Mouse (Mus musculus): Measurements from ENCODE around the gene Hnrnpll. TPM values are rescaled to one million over a fixed set of nuclear protein-coding genes. Genes with fewer than 3 reads are reported as not detected.
A peak's percentile ranks its signal among the peaks of the same experiment; 100 is the strongest.

Gene Hnrnpll
- polyA plus RNA-seq, 1 experiment from 2014 or later: 58.4 TPM

DNA sequence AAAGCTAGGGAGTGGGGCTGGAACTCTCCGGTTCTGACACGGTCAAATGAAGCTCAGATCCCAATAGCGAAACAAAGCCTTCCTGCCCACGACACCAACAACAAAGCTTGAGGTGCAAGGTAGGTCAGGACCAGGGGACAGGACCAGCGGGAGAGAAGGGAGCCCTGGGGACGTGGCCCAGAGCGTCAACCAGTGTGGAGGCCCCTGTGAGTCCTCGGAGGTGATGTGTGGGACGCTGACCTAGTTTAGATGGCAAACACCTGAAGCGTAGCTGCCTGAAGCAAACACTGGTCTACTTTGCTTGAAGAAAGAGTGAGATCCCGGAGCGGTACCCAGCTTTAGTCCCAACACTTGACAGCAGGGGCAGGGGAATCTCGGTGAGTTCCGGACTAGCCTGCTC is 62.5 kb downstream of the Hnrnpll start:
- H3K9me3 ChIP-seq (ENCODE audit: control insufficient read depth, low read length): no peaks in the 10 kb centered on the region
- no peaks in the 10 kb centered on the region for H3K4me1 ChIP-seq (replicated peaks; ENCODE audit: control insufficient read depth, insufficient read depth, low read length)
- no peak overlapping the region for H3K4me2 ChIP-seq (ENCODE audit: low read length)
- no peaks in the 10 kb centered on the region for H3K36me3 ChIP-seq (ENCODE audit: control insufficient read depth, insufficient read depth, low read length)
- no peaks in the 10 kb centered on the region for H3K27me3 ChIP-seq (replicated peaks; ENCODE audit: control insufficient read depth, insufficient read depth, low read length)
- no peak overlapping the region for H3K9ac ChIP-seq (ENCODE audit: low read length)
- ATAC-seq (replicated peaks; ENCODE audit: low FRiP score, low TSS enrichment, low read depth) (no peak), DNase-seq (ENCODE audit: low spot score) (no peak)
- no peak overlapping the region for H3K4me3 ChIP-seq (ENCODE audit: low read depth, low read length)
- H3K27ac ChIP-seq (ENCODE audit: low read depth): no peak overlapping the region
- 95% methylated on average over 14 of the region's 14 CpGs for WGBS

DNA sequence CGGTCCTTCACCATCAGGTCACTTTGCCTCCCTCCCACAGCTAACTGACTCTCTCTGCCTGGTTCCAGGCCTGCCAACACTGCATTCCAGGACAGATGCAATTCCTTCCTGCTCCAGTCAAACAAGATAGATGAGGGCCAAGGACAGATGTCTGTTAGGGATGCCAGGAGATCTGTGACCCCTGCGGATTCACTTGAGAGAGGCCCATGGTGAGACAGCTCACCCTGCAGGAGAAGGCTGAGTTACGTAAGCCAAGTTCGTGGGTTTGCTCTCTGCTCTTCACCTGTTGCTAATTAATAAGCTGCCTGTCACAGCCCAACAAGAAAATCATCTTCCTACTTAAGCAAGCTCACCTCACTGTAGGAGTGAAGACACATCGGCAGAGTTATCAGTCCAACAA is 63.1 kb downstream of the Hnrnpll start:
- no peak overlapping the region for H3K9ac ChIP-seq (ENCODE audit: low read length)
- no peaks in the 10 kb centered on the region for H3K36me3 ChIP-seq (ENCODE audit: control insufficient read depth, insufficient read depth, low read length)
- H3K4me3 ChIP-seq (ENCODE audit: low read depth, low read length): no peak overlapping the region
- no peaks in the 10 kb centered on the region for H3K4me1 ChIP-seq (replicated peaks; ENCODE audit: control insufficient read depth, insufficient read depth, low read length)
- no peak overlapping the region for H3K27ac ChIP-seq (ENCODE audit: low read depth)
- no peak overlapping the region for H3K4me2 ChIP-seq (ENCODE audit: low read length)
- H3K27me3 ChIP-seq (replicated peaks; ENCODE audit: control insufficient read depth, insufficient read depth, low read length): no peaks in the 10 kb centered on the region
- H3K9me3 ChIP-seq (ENCODE audit: control insufficient read depth, low read length): no peaks in the 10 kb centered on the region
- DNase-seq (ENCODE audit: low spot score) (no peak), ATAC-seq (replicated peaks; ENCODE audit: low FRiP score, low TSS enrichment, low read depth) (no peak)
- WGBS: 72% methylated on average over 5 of the region's 5 CpGs

DNA sequence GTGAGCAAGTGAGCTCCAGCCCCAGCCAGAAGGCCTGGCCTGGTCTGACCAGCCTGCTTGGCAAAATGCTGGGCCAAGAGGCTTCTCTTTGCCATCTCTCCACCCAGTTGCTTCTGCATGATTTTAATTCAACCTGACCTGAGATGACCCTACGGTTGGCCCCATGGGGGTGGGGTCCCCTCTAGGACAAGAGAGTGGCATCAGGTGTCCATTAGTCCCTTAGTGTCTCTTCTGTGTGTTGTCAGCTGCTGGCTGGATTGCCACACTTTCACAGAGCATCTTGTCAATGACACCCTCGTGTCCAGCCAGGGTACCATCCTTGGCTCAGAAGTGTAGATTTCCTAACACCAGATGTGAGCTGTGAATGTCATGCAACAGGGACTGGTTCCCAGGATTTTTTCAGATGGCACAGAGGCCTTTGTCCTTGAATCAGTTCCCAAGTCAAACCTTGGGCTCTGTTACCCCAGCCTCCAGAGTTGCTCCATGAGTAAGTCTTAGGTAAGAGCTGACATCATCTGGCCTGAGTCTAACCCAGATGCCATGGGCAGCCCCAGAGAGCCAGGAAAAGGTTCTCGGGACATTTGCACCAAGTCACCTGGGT is 66.9 kb downstream of the Hnrnpll start:
- H3K36me3 ChIP-seq (ENCODE audit: control insufficient read depth, insufficient read depth, low read length): no peaks in the 10 kb centered on the region
- no peak overlapping the region for H3K4me3 ChIP-seq (ENCODE audit: low read depth, low read length)
- H3K4me1 ChIP-seq (replicated peaks; ENCODE audit: control insufficient read depth, insufficient read depth, low read length): no peaks in the 10 kb centered on the region
- ATAC-seq (replicated peaks; ENCODE audit: low FRiP score, low TSS enrichment, low read depth) (0 out of 2 replicates have a peak, but pooled peaks have one; percentile 27), DNase-seq (ENCODE audit: low spot score) (no peak)
- no peak overlapping the region for H3K9ac ChIP-seq (ENCODE audit: low read length)
- H3K27ac ChIP-seq (ENCODE audit: low read depth): no peak overlapping the region
- 89% methylated on average over 3 of the region's 3 CpGs for WGBS
- no peak overlapping the region for H3K4me2 ChIP-seq (ENCODE audit: low read length)
- H3K9me3 ChIP-seq (ENCODE audit: control insufficient read depth, low read length): no peaks in the 10 kb centered on the region
- no peaks in the 10 kb centered on the region for H3K27me3 ChIP-seq (replicated peaks; ENCODE audit: control insufficient read depth, insufficient read depth, low read length)

DNA sequence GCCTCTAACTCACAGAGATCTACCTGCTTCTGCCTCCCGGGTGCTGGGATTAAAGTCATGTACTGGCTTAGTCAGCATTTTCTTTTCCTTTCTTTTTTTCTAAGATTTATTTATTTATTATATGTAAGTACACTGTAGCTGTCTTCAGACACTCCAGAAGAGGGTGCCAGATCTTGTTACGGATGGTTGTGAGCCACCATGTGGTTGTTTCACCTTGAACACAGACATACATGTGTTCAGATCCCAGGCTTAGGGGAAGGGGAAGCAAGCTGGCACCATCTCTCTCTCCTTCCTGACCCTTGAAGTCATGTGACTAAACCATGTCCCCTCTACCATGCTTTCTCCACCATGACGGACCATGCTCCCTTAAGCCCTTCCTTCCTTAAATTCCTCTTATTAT is 70.0 kb downstream of the Hnrnpll start:
- no peaks in the 10 kb centered on the region for H3K9me3 ChIP-seq (ENCODE audit: control insufficient read depth, low read length)
- H3K27me3 ChIP-seq (replicated peaks; ENCODE audit: control insufficient read depth, insufficient read depth, low read length): no peaks in the 10 kb centered on the region
- 89% methylated on average over 3 of the region's 3 CpGs for WGBS
- no peak overlapping the region for H3K27ac ChIP-seq (ENCODE audit: low read depth)
- H3K4me2 ChIP-seq (ENCODE audit: low read length): no peak overlapping the region
- no peak for DNase-seq (ENCODE audit: low spot score)
- no peaks in the 10 kb centered on the region for H3K4me1 ChIP-seq (replicated peaks; ENCODE audit: control insufficient read depth, insufficient read depth, low read length)
- ATAC-seq (replicated peaks; ENCODE audit: low FRiP score, low TSS enrichment, low read depth): no peak
- H3K9ac ChIP-seq (ENCODE audit: low read length): no peak overlapping the region
- no peak overlapping the region for H3K4me3 ChIP-seq (ENCODE audit: low read depth, low read length)
- no peaks in the 10 kb centered on the region for H3K36me3 ChIP-seq (ENCODE audit: control insufficient read depth, insufficient read depth, low read length)

DNA sequence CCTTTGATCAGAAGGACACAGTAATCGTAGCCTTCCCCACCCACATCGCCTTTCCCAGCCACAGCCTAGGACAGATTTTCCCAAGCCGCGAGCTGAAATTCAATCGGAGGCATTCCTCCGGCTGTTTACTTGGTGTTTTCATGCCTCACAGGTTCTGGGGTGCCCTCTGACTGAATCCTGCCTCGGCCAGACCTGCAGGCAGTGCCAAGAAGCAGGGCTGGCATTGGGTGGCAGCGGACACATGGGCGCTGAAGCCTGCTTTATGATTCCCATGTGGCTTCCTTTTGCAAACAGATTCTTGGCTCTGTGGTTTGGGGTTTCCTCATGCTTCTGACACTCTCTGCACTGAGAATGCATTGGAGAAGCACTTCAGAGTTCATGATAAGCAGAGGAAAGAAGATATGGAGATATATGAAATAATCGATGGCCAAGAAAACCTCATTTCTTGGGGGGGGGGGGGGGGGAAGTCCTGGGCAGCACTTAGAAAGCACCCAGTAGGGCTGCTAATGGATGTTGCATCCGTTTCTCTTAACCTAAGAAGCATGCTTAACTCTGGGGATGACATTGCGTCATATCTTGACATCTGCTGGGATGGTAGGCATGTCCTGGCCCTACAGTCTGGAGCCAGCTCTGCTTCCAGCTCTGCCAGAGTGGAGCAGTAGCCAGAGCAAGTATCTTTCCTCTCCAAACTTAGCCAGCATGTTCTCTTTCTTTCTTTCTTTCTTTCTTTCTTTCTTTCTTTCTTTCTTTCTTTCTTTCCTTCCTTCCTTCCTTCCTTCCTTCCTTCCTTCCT is 70.8 kb downstream of the Hnrnpll start:
- Histone ChIP-seq H3K9ac (ENCODE audit: low read length) (no peak overlapping the region), H3K27ac (ENCODE audit: low read depth) (no peak overlapping the region), H3K36me3 (ENCODE audit: control insufficient read depth, insufficient read depth, low read length) (no peaks in the 10 kb centered on the region), H3K27me3 (replicated peaks; ENCODE audit: control insufficient read depth, insufficient read depth, low read length) (no peaks in the 10 kb centered on the region), H3K4me3 (ENCODE audit: low read depth, low read length) (no peak overlapping the region), H3K9me3 (ENCODE audit: control insufficient read depth, low read length) (no peaks in the 10 kb centered on the region), H3K4me2 (ENCODE audit: low read length) (no peak overlapping the region), H3K4me1 (replicated peaks; ENCODE audit: control insufficient read depth, insufficient read depth, low read length) (no peaks in the 10 kb centered on the region)
- no peak for DNase-seq (ENCODE audit: low spot score)
- WGBS: 81% methylated on average over 12 of the region's 12 CpGs
- ATAC-seq (replicated peaks; ENCODE audit: low FRiP score, low TSS enrichment, low read depth): no peak

DNA sequence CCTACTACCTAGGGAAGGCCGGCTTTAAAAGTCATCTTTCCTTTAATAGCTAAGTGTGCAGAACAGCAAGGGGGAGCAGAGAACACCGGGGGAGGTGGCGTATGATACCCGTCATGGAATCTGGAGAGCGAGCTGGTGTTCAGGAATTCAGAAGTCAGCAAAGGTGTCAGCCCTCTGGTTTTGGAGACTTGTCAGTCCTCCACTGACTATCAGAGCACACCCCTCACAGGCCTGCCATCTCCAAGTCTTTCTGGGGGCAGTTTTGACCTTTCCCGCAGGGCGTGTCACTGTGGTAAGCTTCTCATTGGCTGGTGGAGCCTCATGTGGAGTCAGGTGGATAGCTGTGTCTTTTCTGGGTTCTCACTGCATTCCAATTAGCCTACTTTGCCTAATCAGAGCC is 72.0 kb downstream of the Hnrnpll start:
- H3K36me3 ChIP-seq (ENCODE audit: control insufficient read depth, insufficient read depth, low read length): no peaks in the 10 kb centered on the region
- no peaks in the 10 kb centered on the region for H3K9me3 ChIP-seq (ENCODE audit: control insufficient read depth, low read length)
- no peaks in the 10 kb centered on the region for H3K4me1 ChIP-seq (replicated peaks; ENCODE audit: control insufficient read depth, insufficient read depth, low read length)
- no peak overlapping the region for H3K9ac ChIP-seq (ENCODE audit: low read length)
- WGBS: 82% methylated on average over 7 of the region's 7 CpGs
- H3K27me3 ChIP-seq (replicated peaks; ENCODE audit: control insufficient read depth, insufficient read depth, low read length): no peaks in the 10 kb centered on the region
- ATAC-seq (replicated peaks; ENCODE audit: low FRiP score, low TSS enrichment, low read depth) (no peak), DNase-seq (ENCODE audit: low spot score) (no peak)
- H3K4me2 ChIP-seq (ENCODE audit: low read length): no peak overlapping the region
- H3K4me3 ChIP-seq (ENCODE audit: low read depth, low read length): no peak overlapping the region
- H3K27ac ChIP-seq (ENCODE audit: low read depth): no peak overlapping the region

DNA sequence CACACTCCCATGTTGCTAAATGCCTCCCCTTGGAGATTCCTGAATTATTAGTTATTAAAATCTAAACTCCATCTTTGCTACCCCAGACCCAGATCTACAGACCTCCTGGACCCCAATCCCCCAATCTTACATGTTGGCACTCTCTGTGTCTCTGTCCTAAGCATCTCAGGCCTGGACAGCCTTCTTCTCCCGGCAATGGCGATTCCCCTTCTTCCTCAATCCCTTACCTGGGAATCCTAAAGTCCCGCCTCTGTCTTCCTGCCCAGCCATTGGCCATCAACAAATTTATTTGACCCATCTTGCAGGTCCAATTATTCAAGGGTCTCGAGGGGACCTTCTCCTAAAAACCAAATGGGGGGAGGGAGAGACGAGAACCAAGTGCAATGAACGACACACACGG is 77.7 kb downstream of the Hnrnpll start:
- H3K27ac ChIP-seq (ENCODE audit: low read depth): no peak overlapping the region
- H3K9me3 ChIP-seq (ENCODE audit: control insufficient read depth, low read length): no peaks in the 10 kb centered on the region
- 94% methylated on average over 7 of the region's 7 CpGs for WGBS

DNA sequence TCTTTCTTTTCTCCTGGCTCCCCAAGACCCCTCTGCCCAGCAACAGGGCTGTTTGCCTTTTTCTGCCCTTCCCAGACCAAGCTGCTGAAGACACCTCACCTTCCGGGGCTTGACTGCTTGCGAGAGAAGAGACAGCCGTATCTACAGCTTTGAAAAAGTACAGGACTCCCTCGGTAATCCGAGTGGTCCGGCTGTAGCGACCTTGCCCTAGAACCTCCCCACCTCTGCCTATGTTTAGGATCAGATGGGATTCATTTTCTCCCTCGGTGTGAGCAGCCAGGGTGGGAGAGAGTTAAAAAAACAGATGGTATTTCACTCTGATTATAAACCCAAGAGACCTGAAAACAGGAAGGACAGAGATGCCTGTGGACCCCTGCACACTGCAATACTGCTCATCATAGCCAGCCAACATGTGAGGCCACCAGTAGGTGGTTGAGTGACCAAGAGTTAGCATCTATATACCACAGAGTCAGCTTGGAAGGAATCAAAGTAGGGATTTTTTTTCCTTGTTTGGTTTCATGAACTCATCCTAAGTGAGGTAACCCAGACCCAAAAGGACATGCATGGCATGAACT is 79.1 kb downstream of the Hnrnpll start:
- Histone ChIP-seq H3K27me3 (replicated peaks; ENCODE audit: control insufficient read depth, insufficient read depth, low read length) (no peaks in the 10 kb centered on the region), H3K4me1 (replicated peaks; ENCODE audit: control insufficient read depth, insufficient read depth, low read length) (peaks cover 14% of the 10 kb centered on the region), H3K9ac (ENCODE audit: low read length) (no peak overlapping the region), H3K36me3 (ENCODE audit: control insufficient read depth, insufficient read depth, low read length) (no peaks in the 10 kb centered on the region), H3K4me3 (ENCODE audit: low read depth, low read length) (no peak overlapping the region), H3K4me2 (ENCODE audit: low read length) (0 out of 2 replicates have a peak overlapping the region, but pooled peaks have one; percentile 10), H3K9me3 (ENCODE audit: control insufficient read depth, low read length) (no peaks in the 10 kb centered on the region), H3K27ac (ENCODE audit: low read depth) (no peak overlapping the region)
- no peak for DNase-seq (ENCODE audit: low spot score)
- 26% methylated on average over 8 of the region's 8 CpGs for WGBS
- no peak for ATAC-seq (replicated peaks; ENCODE audit: low FRiP score, low TSS enrichment, low read depth)

More for the DNA sequence above, 77.7 kb downstream of the Hnrnpll start:
- no peak overlapping the region for H3K9ac ChIP-seq (ENCODE audit: low read length)
- no peak overlapping the region for H3K4me2 ChIP-seq (ENCODE audit: low read length)
- H3K36me3 ChIP-seq (ENCODE audit: control insufficient read depth, insufficient read depth, low read length): no peaks in the 10 kb centered on the region
- no peak for ATAC-seq (replicated peaks; ENCODE audit: low FRiP score, low TSS enrichment, low read depth)
- DNase-seq (ENCODE audit: low spot score): no peak
- H3K27me3 ChIP-seq (replicated peaks; ENCODE audit: control insufficient read depth, insufficient read depth, low read length): no peaks in the 10 kb centered on the region
- peaks cover 14% of the 10 kb centered on the region for H3K4me1 ChIP-seq (replicated peaks; ENCODE audit: control insufficient read depth, insufficient read depth, low read length)
- no peak overlapping the region for H3K4me3 ChIP-seq (ENCODE audit: low read depth, low read length)
